ENCODE assay signal across 8 mouse cellular contexts in genomic region chr9:52678179-52678838, GRCm38 (mm10). TPM values are rescaled to one million over a fixed set of nuclear protein-coding genes. Genes with fewer than 3 reads are reported as not detected.
DNase-seq lines count a peak whose midpoint lies in the region; ATAC-seq lines count a peak whose summit lies in the region.

No protein-coding gene starts in this region.

- peaks cover 27% of the 10 kb centered on the region; the same call in 1 of the 2 replicates for H3K27me3 ChIP-seq in forebrain, embryonic 15.5 days
- no peaks in the 10 kb centered on the region for H3K27me3 ChIP-seq in midbrain, embryonic 16.5 days (ENCODE audit: control insufficient read depth, insufficient read depth, low read depth, low read length)

- intact Hi-C loops in heart, postnatal 25 days (cut with DNase I): no loop called here

- peaks cover 30% of the 10 kb centered on the region for H3K4me1 ChIP-seq in forebrain, embryonic 15.5 days
- H3K4me1 ChIP-seq in midbrain, embryonic 16.5 days (ENCODE audit: control insufficient read depth, insufficient read depth, low read length): 0 out of 2 replicates have a peak, but pooled peaks cover 9% of the 10 kb centered on the region

- peak overlapping the region; percentile 70; the same call in 1 of the 2 replicates for H3K27ac ChIP-seq in forebrain, embryonic 15.5 days (replicated peaks)
- peak overlapping the region; percentile 88 for H3K27ac ChIP-seq in midbrain, embryonic 16.5 days (ENCODE audit: low read length)

- under 1% methylated on average over 28 of the region's 28 CpGs for whole genome bisulfite sequencing in forebrain, embryonic 15.5 days
- WGBS in midbrain, embryonic 16.5 days: under 1% methylated on average over 28 of the region's 28 CpGs

- H3K9ac ChIP-seq in forebrain, embryonic 15.5 days (replicated peaks): peak overlapping the region; percentile 72
- peak overlapping the region; percentile 79 for H3K9ac ChIP-seq in midbrain, embryonic 16.5 days (ENCODE audit: low read depth, low read length)

- peak overlapping the region; percentile 56 for H3K4me3 ChIP-seq in forebrain, embryonic 15.5 days
- peak overlapping the region; percentile 66 for H3K4me3 ChIP-seq in midbrain, embryonic 16.5 days (ENCODE audit: low read depth, low read length)

- peak; percentile 32 for ATAC-seq in forebrain, embryonic 15.5 days (replicated peaks)
- ATAC-seq in midbrain, embryonic 16.5 days: peak; percentile 41

- H3K4me2 ChIP-seq in forebrain, embryonic 15.5 days (replicated peaks): peak overlapping the region; percentile 86
- H3K4me2 ChIP-seq in midbrain, embryonic 16.5 days (ENCODE audit: low read length): peak overlapping the region; percentile 88

- no peaks in the 10 kb centered on the region for H3K9me3 ChIP-seq in forebrain, embryonic 15.5 days
- no peaks in the 10 kb centered on the region for H3K9me3 ChIP-seq in midbrain, embryonic 16.5 days (replicated peaks; ENCODE audit: control insufficient read depth, low read length, poor library complexity, severe bottlenecking)

- H3K36me3 ChIP-seq in forebrain, embryonic 15.5 days: no peaks in the 10 kb centered on the region
- H3K36me3 ChIP-seq in midbrain, embryonic 16.5 days (ENCODE audit: control insufficient read depth, insufficient read depth, low read length): no peaks in the 10 kb centered on the region

- peak; percentile 86 for DNase-seq in heart, adult 11 months
- DNase-seq in heart, postnatal 25 days (ENCODE audit: low spot score): no peak
- peak; percentile 31 for DNase-seq in R1 (ENCODE audit: low read depth, low spot score)
- DNase-seq in layer of hippocampus, adult 9-11 months: peak; percentile 26
- DNase-seq in spleen, adult 12 weeks (ENCODE audit: low spot score): no peak
- no peak for DNase-seq in thymus, postnatal 4 days

RNA-seq across cellular contexts. Expression of gene AI593442, which starts 1.3 kb away (rescaled TPM):
- total RNA-seq in heart, postnatal 25 days (2021): 1 to 10 TPM; 3.9 to 4.6 TPM
- polyA plus RNA-seq in forebrain, embryonic 15.5 days (2015; fragmentation: Nextera tagmentation; extraction: Ambion mirVana): 25.3 and 26.1 TPM in 2 replicates
- 84.4 and 86.9 TPM in 2 replicates for polyA plus RNA-seq in midbrain, embryonic 16.5 days (2015; fragmentation: Nextera tagmentation; extraction: Ambion mirVana)

Comparison
In these comparisons a context has a peak if more than half of its experiments do, and no peak if none do; other contexts are left out.
1. DNase-seq: peak in heart, adult 11 months (single experiment), R1 (single experiment) and layer of hippocampus, adult 9-11 months (single experiment); none in heart, postnatal 25 days (single experiment), spleen, adult 12 weeks (single experiment) and thymus, postnatal 4 days (single experiment).